Mouse (Mus musculus) stomach, postnatal 0 days (tissue): ENCODE results near the gene Car5a. TPM values are rescaled to one million over a fixed set of nuclear protein-coding genes. Genes with fewer than 3 reads are reported as not detected.
A peak's percentile ranks its signal among the peaks of the same experiment; 100 is the strongest.

Source experiments
- ATAC-seq: fragments of 200-750 bp; cut with Nextera tagmentation; 2 replicates; pipeline ENCODE4 v1.8.0; 2017; ENCODE audit not compliant: low FRiP score, low TSS enrichment
- DNase-seq: peaks from one replicate; pipeline ENCODE4 v3.0.0-alpha.2; 2016; ENCODE audit warnings: low spot score
- H3K27ac ChIP-seq: fragments of 300-500 bp; sonication (generic); replicated peaks from 2 replicates; pipeline ENCODE4 v1.5.1; 2014; ENCODE audit warnings: mild to moderate bottlenecking, control low read depth
- H3K27me3 ChIP-seq: fragments of 300-500 bp; sonication (generic); 2 replicates; pipeline ENCODE4 v1.6.1; 2014; ENCODE audit warnings: low read length; ENCODE audit not compliant: control insufficient read depth, insufficient read depth
- H3K36me3 ChIP-seq: fragments of 300-500 bp; sonication (generic); 2 replicates; pipeline ENCODE4 v1.6.1; 2014; ENCODE audit warnings: low read length, mixed read lengths; ENCODE audit not compliant: control insufficient read depth, insufficient read depth
- H3K4me1 ChIP-seq: fragments of 300-500 bp; sonication (generic); replicated peaks from 2 replicates; pipeline ENCODE4 v1.6.1; 2014; ENCODE audit warnings: antibody characterized with exemption; ENCODE audit not compliant: control insufficient read depth, insufficient read depth
- H3K4me2 ChIP-seq: fragments of 300-500 bp; sonication (generic); replicated peaks from 2 replicates; pipeline ENCODE4 v1.6.1; 2014; ENCODE audit warnings: low read depth, mild to moderate bottlenecking, control low read depth, moderate library complexity
- H3K4me3 ChIP-seq: fragments of 300-500 bp; sonication (generic); 2 replicates; pipeline ENCODE4 v1.5.1; 2014; ENCODE audit warnings: low read depth, low read length, control low read depth
- H3K9ac ChIP-seq: fragments of 300-500 bp; sonication (generic); 2 replicates; pipeline ENCODE4 v1.6.1; 2014; ENCODE audit warnings: mild to moderate bottlenecking, low read length, control low read depth, mixed read lengths
- H3K9me3 ChIP-seq: fragments of 300-500 bp; sonication (generic); 2 replicates; pipeline ENCODE4 v1.6.1; 2016; ENCODE audit warnings: low read length; ENCODE audit not compliant: control insufficient read depth
- CTCF ChIP-seq: IDR thresholded peaks from 2 replicates; pipeline ENCODE4 v1.5.1; 2016; ENCODE audit warnings: antibody characterized with exemption, low read depth, mild to moderate bottlenecking, moderate library complexity
- EP300 ChIP-seq: optimal IDR thresholded peaks from 2 replicates; pipeline ENCODE3; 2016; ENCODE audit warnings: antibody characterized with exemption
- WGBS: fragments of 180-500 bp; shearing (Covaris S2); extraction: QIAGEN DNeasy Blood & Tissue Kit; methylation state at CpG from one replicate; pipeline ENCODE4 v1.1.7; 2014; 5-methylcytosine and 5-hydroxymethylcytosine counted together
- polyA plus RNA-seq: library from polyadenylated mRNA; unstranded; fragments of >200 nt; fragmentation: Nextera tagmentation; extraction: Ambion mirVana; gene quantifications from 2 replicates; pipeline ENCODE4 v1.2.1, GENCODE M21; 2015

Gene Car5a
- 0.12 and 0.30 TPM in 2 replicates for polyA plus RNA-seq

- no peak within 1 kb of the TSS for H3K4me3 ChIP-seq
- H3K9ac ChIP-seq: no peak within 1 kb of the TSS
- no peaks in the 10 kb centered on the region for H3K36me3 ChIP-seq
- peaks cover 8% of the 10 kb centered on the region for H3K4me1 ChIP-seq
- TF ChIP-seq EP300 (no peak), CTCF (no peak)
- ATAC-seq: no peak
- no peak within 1 kb of the TSS for H3K4me2 ChIP-seq
- no peak within 1 kb of the TSS for H3K27ac ChIP-seq
- DNase-seq: no peak
- H3K9me3 ChIP-seq: no peaks in the 10 kb centered on the region
- H3K27me3 ChIP-seq: no peaks in the 10 kb centered on the region
Measured at GRCm38 (mm10) chr8:121944831-121945230, at the start of gene Car5a. Gene Car5a (minus strand): TSS chr8:121944904.

- no peaks in the 10 kb centered on the region for H3K27me3 ChIP-seq
- H3K4me1 ChIP-seq: no peaks in the 10 kb centered on the region
- H3K36me3 ChIP-seq: peaks cover 5% of the 10 kb centered on the region
- ATAC-seq: no peak
- no peak for TF ChIP-seq EP300
- TF ChIP-seq CTCF: no peak
- 65% methylated on average over 4 of the region's 4 CpGs for WGBS
- no peak overlapping the region for H3K4me2 ChIP-seq
- H3K9me3 ChIP-seq: no peaks in the 10 kb centered on the region
- no peak for DNase-seq
- no peak overlapping the region for H3K27ac ChIP-seq
- no peak overlapping the region for H3K4me3 ChIP-seq
- H3K9ac ChIP-seq: no peak overlapping the region
Measured at GRCm38 (mm10) chr8:121992911-121993310, 48.2 kb upstream of the Car5a start.

DNA sequence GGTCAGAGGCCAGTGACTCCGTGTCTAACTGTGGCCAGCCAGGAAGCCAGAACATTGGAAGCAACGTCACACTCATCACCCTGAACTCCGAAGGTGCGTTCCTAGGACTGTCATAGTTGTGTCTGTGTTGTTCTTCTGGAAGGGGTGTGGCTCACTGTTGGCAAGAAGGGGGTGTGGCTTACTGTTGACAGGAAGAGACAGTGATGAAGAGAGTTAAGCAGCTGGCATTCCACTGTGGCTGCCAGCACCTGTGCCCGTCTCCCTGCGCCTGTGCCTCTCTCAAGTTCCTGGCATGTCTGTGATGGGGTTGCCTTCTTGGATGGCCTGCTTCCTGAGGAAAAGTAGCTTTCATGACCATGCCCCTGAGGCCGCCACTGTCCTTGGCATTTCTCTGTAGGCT is 46.9 kb upstream of the Car5a start:
- no peak for TF ChIP-seq CTCF
- no peak for TF ChIP-seq EP300
- H3K27ac ChIP-seq: no peak overlapping the region
- H3K4me1 ChIP-seq: no peaks in the 10 kb centered on the region
- H3K9ac ChIP-seq: no peak overlapping the region
- ATAC-seq: no peak
- no peaks in the 10 kb centered on the region for H3K9me3 ChIP-seq
- H3K27me3 ChIP-seq: no peaks in the 10 kb centered on the region
- DNase-seq: no peak
- no peak overlapping the region for H3K4me2 ChIP-seq
- WGBS: 74% methylated on average over 7 of the region's 7 CpGs
- peaks cover 4% of the 10 kb centered on the region for H3K36me3 ChIP-seq
- H3K4me3 ChIP-seq: no peak overlapping the region

GRCm38 (mm10) chr8:121990506-121991255 is 46.0 kb upstream of the Car5a start:
- no peak overlapping the region for H3K4me2 ChIP-seq
- H3K9ac ChIP-seq: no peak overlapping the region
- DNase-seq (no peak), ATAC-seq (no peak)
- no peak overlapping the region for H3K27ac ChIP-seq
- H3K4me1 ChIP-seq: no peaks in the 10 kb centered on the region
- no peak for TF ChIP-seq CTCF
- no peak for TF ChIP-seq EP300
- H3K4me3 ChIP-seq: no peak overlapping the region
- H3K36me3 ChIP-seq: peaks cover 4% of the 10 kb centered on the region
- 87% methylated on average over 9 of the region's 9 CpGs for WGBS
- H3K27me3 ChIP-seq: no peaks in the 10 kb centered on the region
- H3K9me3 ChIP-seq: no peaks in the 10 kb centered on the region

DNA sequence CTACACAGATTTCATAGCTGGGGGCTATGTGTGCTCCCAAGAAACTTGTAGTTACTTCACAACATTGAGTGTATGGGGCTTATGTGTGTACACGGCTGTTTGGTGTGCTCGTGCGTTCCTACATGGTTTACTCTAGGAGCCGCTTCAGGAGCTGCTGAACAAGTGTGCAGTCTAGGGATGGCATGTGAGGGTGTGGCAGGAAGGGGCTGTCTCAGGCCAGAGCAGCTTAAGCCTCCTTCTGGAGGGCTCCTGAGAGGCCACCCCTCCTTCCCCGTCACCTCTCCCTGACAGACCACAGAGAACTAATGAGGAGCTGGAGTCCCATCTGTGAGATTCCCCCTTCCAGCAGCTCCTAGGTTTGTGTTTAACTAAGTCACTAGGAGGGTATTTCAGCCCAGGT is 43.2 kb upstream of the Car5a start:
- Histone ChIP-seq H3K9ac (no peak overlapping the region), H3K4me2 (no peak overlapping the region), H3K27me3 (no peaks in the 10 kb centered on the region), H3K36me3 (peaks cover 4% of the 10 kb centered on the region), H3K27ac (no peak overlapping the region), H3K4me3 (no peak overlapping the region), H3K9me3 (no peaks in the 10 kb centered on the region), H3K4me1 (no peaks in the 10 kb centered on the region)
- TF ChIP-seq CTCF: no peak
- TF ChIP-seq EP300: no peak
- no peak for ATAC-seq
- no peak for DNase-seq
- 65% methylated on average over 5 of the region's 5 CpGs for WGBS

DNA sequence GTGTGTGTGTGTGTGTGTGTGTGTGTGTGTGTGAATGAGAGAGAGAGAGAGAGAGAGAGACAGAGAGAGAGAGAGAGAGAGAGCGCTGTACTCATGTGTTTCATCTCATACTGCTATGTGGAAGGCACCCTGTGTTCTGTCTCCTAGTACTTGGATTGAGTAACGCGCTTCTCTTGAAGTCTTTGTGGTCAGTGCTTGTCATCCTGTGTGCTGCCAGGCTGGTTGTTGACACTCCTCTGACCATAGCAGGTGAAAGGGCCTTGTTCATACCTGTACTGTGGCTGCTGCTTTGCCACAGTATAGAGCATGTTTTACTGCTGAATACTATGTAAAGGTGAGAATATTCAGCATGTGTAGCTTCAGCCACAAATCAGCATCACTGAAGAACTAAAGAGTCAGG is 41.0 kb upstream of the Car5a start:
- Histone ChIP-seq H3K36me3 (peaks cover 5% of the 10 kb centered on the region; the same call in 1 of the 2 replicates), H3K4me1 (no peaks in the 10 kb centered on the region), H3K9ac (no peak overlapping the region), H3K27me3 (no peaks in the 10 kb centered on the region), H3K27ac (no peak overlapping the region), H3K9me3 (no peaks in the 10 kb centered on the region), H3K4me2 (no peak overlapping the region), H3K4me3 (no peak overlapping the region)
- 97% methylated on average over 3 of the region's 3 CpGs for WGBS
- TF ChIP-seq CTCF (no peak), EP300 (no peak)
- no peak for DNase-seq
- ATAC-seq: peak; percentile 59
